Mouse (Mus musculus): Measurements from ENCODE around the gene Vwa7. TPM values are rescaled to one million over a fixed set of nuclear protein-coding genes. Genes with fewer than 3 reads are reported as not detected.
A peak's percentile ranks its signal among the peaks of the same experiment; 100 is the strongest.

Vwa7 gene
- total and polyA plus RNA-seq, 3 experiments: 0.60 to 3.5 (median 1.5) TPM

DNA sequence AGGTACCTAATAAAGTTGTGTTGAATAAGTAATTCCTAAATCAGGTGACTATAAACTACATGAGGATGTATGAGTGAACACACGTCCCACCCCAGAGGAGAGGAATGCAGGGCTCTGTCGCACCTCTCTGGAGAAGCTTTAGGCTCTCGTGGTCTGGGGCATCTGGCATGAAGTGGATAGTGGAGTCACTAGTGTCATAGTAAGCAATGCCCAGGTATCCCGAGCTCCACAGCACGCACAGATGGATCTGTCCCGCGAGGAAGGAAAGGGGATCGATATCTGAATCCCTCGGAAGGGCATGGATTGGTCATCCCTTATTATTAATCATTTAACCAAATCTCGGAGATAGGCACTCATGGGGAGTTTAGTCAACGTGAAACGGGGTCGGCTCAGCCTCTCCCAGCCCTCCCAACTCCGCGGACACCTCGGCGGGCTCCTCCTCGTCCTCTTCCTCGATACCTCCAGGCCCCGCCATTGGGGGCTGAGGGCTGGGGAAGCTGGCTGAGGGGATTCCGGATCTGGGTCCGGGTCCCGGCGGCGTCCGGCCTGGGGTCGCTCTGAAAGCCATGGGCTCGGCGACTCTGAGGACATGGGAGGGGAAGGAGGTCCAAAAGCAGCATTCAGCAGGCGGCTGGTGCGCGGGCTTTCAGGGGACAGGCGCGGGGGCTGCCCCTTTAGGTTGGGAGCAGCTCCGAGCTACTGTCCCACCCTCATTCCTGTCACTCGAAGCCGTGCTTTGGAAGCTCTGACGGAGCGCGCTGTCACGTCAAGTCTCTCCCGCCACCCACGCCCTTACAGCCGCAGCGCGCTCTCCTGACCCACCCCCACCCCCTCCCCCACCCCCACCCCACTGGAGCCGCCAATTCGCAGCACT, 29.7 kb downstream of the Vwa7 start:
- ATAC-seq (ENCODE audit: extremely low read depth, insufficient number of reproducible peaks, low FRiP score, poor library complexity, severe bottlenecking) (no peak), DNase-seq (ENCODE audit: low spot score) (no peak)
- peaks cover 81% of the 10 kb centered on the region for H3K4me1 ChIP-seq (ENCODE audit: insufficient read depth, low read depth, low read length)
- no peaks in the 10 kb centered on the region for H3K27me3 ChIP-seq (ENCODE audit: insufficient read depth, low read length)
- H3K36me3 ChIP-seq (replicated peaks): peaks cover 11% of the 10 kb centered on the region
- peak overlapping the region; percentile 75 for H3K4me3 ChIP-seq (ENCODE audit: low read depth, low read length)
- no peaks in the 10 kb centered on the region for H3K9me3 ChIP-seq (replicated peaks)
- TF ChIP-seq TAL1 (conservative IDR thresholded peaks at IDR 0.05; ENCODE audit: low read depth, low read length) (no peak), CTCF (IDR thresholded peaks at IDR 0.05; ENCODE audit: low read depth, low read length) (no peak), GATA2 (IDR thresholded peaks at IDR 0.05; ENCODE audit: borderline replicate concordance, low read depth, low read length) (no peak), POLR2AphosphoS5 (IDR thresholded peaks at IDR 0.05; ENCODE audit: insufficient replicate concordance, low read depth, low read length) (no peak), GATA1 (IDR thresholded peaks at IDR 0.05; ENCODE audit: borderline replicate concordance, low read length) (no peak)

DNA sequence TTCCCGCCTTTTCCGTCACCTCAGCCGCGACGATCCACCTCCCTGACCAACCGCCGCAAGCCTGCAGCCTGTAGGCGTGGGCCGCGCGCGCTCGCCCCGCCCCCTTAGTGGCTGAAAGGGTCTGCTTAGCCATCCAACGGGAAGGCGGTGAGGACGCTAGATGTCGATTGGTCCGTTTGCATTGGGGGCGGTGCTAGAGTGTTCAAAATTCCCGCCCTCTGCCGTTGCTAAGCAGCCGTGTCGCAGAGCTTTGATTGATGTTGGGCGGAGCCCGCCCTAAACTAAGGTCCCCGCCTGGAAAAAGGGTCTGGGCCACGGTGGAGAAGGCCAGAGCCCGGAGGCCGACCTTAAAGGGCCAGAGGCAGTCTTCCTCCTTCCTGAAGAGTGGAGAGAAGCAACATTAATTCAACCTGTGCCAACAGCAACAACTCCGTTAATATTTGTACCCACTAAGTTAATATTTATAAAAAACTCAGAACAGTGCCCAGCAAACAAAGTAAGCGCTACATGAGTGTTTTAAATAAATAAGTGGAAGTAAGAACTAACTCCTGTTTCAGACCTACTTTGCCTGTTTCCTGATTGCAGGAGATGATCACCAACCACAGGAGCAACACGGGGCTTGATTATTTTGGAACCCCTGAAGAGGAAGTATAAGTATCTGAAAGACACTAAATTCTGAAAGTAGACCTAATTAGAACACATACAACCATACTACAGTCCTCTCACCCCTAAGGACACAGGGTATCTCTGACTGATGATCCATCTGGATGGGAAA, 30.5 kb downstream of the Vwa7 start, which contains the start of gene Msh5:
Gene Msh5 (minus strand): TSS at position 65 of the 775 bp plus-strand sequence.
- peak within 1 kb of the TSS; percentile 75 for H3K4me3 ChIP-seq (ENCODE audit: low read depth, low read length)
- ATAC-seq (ENCODE audit: extremely low read depth, insufficient number of reproducible peaks, low FRiP score, poor library complexity, severe bottlenecking): peak; percentile 64
- peak; percentile 81 for DNase-seq (ENCODE audit: low spot score)
- H3K36me3 ChIP-seq (replicated peaks): peaks cover 17% of the 10 kb centered on the region
- TF ChIP-seq GATA1 (IDR thresholded peaks at IDR 0.05; ENCODE audit: borderline replicate concordance, low read length): no peak
- no peak for TF ChIP-seq GATA2 (IDR thresholded peaks at IDR 0.05; ENCODE audit: borderline replicate concordance, low read depth, low read length)
- TF ChIP-seq TAL1 (conservative IDR thresholded peaks at IDR 0.05; ENCODE audit: low read depth, low read length): no peak
- no peak for TF ChIP-seq POLR2AphosphoS5 (IDR thresholded peaks at IDR 0.05; ENCODE audit: insufficient replicate concordance, low read depth, low read length)
- TF ChIP-seq CTCF (IDR thresholded peaks at IDR 0.05; ENCODE audit: low read depth, low read length): no peak
- H3K27me3 ChIP-seq (ENCODE audit: insufficient read depth, low read length): no peaks in the 10 kb centered on the region
- H3K4me1 ChIP-seq (ENCODE audit: insufficient read depth, low read depth, low read length): peaks cover 77% of the 10 kb centered on the region
- no peaks in the 10 kb centered on the region for H3K9me3 ChIP-seq (replicated peaks)

DNA sequence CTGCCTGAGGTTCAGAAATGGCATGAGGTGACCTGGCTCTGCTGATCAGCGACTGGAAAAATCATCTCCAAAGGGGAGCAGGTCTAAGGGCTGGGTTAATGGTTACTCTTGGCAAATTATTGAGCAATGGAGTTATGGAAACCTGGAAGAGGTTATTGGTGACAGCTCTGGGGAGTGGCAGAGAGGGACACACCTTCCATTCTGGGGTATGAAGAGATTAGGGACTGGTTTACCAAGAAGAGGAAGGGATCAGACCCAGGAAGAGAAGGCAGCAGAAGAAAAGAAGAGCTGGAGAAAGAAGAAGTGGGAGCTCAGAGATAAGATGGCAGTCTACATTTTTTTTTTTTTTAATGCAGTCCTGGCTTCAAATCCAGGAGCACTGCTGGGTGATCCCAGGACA, 31.3 kb downstream of the Vwa7 start:
- no peak for ATAC-seq (ENCODE audit: extremely low read depth, insufficient number of reproducible peaks, low FRiP score, poor library complexity, severe bottlenecking)
- Histone ChIP-seq H3K4me1 (ENCODE audit: insufficient read depth, low read depth, low read length) (peaks cover 78% of the 10 kb centered on the region), H3K36me3 (replicated peaks) (peaks cover 24% of the 10 kb centered on the region), H3K4me3 (ENCODE audit: low read depth, low read length) (peak overlapping the region; percentile 57; the same call in 1 of the 2 replicates), H3K9me3 (replicated peaks) (no peaks in the 10 kb centered on the region), H3K27me3 (ENCODE audit: insufficient read depth, low read length) (no peaks in the 10 kb centered on the region)
- no peak for TF ChIP-seq GATA1 (IDR thresholded peaks at IDR 0.05; ENCODE audit: borderline replicate concordance, low read length)
- no peak for TF ChIP-seq GATA2 (IDR thresholded peaks at IDR 0.05; ENCODE audit: borderline replicate concordance, low read depth, low read length)
- no peak for TF ChIP-seq CTCF (IDR thresholded peaks at IDR 0.05; ENCODE audit: low read depth, low read length)
- no peak for TF ChIP-seq POLR2AphosphoS5 (IDR thresholded peaks at IDR 0.05; ENCODE audit: insufficient replicate concordance, low read depth, low read length)
- TF ChIP-seq TAL1 (conservative IDR thresholded peaks at IDR 0.05; ENCODE audit: low read depth, low read length): no peak
- no peak for DNase-seq (ENCODE audit: low spot score)

DNA sequence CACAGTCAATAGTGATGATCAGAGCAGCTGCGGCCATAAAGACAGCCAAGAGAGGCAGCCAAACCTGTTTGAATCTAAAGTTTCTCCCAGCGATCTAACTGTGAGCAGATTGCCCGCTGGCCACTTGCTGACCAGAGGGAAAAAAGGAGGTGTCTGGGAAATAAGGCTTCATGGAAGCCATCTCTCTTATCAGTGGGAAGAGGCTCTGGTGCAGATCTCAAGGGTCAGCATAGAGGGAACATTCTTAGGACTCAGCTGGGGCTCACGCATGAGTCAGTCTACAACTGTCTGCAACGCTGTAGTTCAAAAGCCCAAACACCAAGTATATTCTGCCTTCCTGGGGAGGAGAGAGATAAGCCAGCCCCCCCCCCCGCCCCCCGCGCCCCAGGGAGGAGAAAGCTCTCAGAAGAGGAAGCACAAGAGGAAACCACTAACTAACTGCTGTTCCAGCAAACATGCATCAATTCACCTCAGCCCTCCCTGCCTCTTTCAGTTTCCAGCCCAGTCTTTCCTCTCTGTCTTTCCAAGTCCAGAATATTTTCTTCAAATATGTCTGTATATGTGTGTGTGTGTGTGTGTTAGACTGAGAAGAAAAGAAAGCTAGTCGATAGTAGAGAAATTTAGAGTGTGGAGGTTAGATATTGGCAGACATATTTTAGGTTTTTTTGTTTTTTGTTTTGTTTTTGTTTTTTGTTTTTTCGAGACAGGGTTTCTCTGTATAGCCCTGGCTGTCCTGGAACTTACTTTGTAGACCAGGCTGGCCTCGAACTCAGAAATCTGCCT, 32.0 kb downstream of the Vwa7 start:
- TF ChIP-seq POLR2AphosphoS5 (IDR thresholded peaks at IDR 0.05; ENCODE audit: insufficient replicate concordance, low read depth, low read length) (no peak), GATA2 (IDR thresholded peaks at IDR 0.05; ENCODE audit: borderline replicate concordance, low read depth, low read length) (no peak), CTCF (IDR thresholded peaks at IDR 0.05; ENCODE audit: low read depth, low read length) (no peak), TAL1 (conservative IDR thresholded peaks at IDR 0.05; ENCODE audit: low read depth, low read length) (no peak), GATA1 (IDR thresholded peaks at IDR 0.05; ENCODE audit: borderline replicate concordance, low read length) (no peak)

DNA sequence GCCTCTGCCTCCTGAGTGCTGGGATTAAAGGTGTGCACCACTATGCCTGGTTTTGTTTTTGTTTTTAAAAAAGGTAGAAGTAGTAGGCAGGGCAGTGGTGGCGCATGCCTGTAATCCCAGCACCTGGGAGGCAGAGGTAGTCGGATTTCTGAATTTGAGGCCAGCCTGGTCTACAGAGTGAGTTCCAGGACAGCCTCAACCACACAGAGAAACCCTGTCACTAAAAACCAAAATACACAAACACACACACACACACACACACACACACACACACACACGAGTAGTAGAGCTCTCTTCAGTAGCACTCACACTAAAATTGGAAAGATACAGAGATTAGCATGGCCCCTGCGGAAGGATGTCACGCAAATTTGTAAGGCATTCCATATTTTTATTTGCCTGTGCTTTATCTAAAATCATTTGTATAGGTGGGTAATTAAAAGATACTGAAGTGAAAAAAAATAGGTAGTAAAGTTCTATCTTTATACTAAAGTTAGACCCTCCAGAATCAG, 32.6 kb downstream of the Vwa7 start:
- DNase-seq (ENCODE audit: low spot score): no peak
- Histone ChIP-seq H3K27me3 (ENCODE audit: insufficient read depth, low read length) (no peaks in the 10 kb centered on the region), H3K4me1 (ENCODE audit: insufficient read depth, low read depth, low read length) (peaks cover 77% of the 10 kb centered on the region), H3K36me3 (replicated peaks) (peaks cover 31% of the 10 kb centered on the region), H3K4me3 (ENCODE audit: low read depth, low read length) (peak overlapping the region; percentile 81; the same call in 1 of the 2 replicates), H3K9me3 (replicated peaks) (no peaks in the 10 kb centered on the region)
- TF ChIP-seq GATA1 (IDR thresholded peaks at IDR 0.05; ENCODE audit: borderline replicate concordance, low read length): no peak
- TF ChIP-seq CTCF (IDR thresholded peaks at IDR 0.05; ENCODE audit: low read depth, low read length): no peak
- TF ChIP-seq GATA2 (IDR thresholded peaks at IDR 0.05; ENCODE audit: borderline replicate concordance, low read depth, low read length): no peak
- TF ChIP-seq POLR2AphosphoS5 (IDR thresholded peaks at IDR 0.05; ENCODE audit: insufficient replicate concordance, low read depth, low read length): no peak
- no peak for TF ChIP-seq TAL1 (conservative IDR thresholded peaks at IDR 0.05; ENCODE audit: low read depth, low read length)
- ATAC-seq (ENCODE audit: extremely low read depth, insufficient number of reproducible peaks, low FRiP score, poor library complexity, severe bottlenecking): no peak

More for the DNA sequence above, 32.0 kb downstream of the Vwa7 start:
- H3K36me3 ChIP-seq (replicated peaks): peaks cover 31% of the 10 kb centered on the region
- H3K27me3 ChIP-seq (ENCODE audit: insufficient read depth, low read length): no peaks in the 10 kb centered on the region
- H3K4me3 ChIP-seq (ENCODE audit: low read depth, low read length): peak overlapping the region; percentile 57; the same call in 1 of the 2 replicates
- DNase-seq (ENCODE audit: low spot score) (peak; percentile 71), ATAC-seq (ENCODE audit: extremely low read depth, insufficient number of reproducible peaks, low FRiP score, poor library complexity, severe bottlenecking) (0 out of 2 replicates have a peak, but pooled peaks have one; percentile 2)
- H3K4me1 ChIP-seq (ENCODE audit: insufficient read depth, low read depth, low read length): peaks cover 79% of the 10 kb centered on the region
- no peaks in the 10 kb centered on the region for H3K9me3 ChIP-seq (replicated peaks)
